Mouse (Mus musculus): ENCODE data around the gene Rpl41.

Rpl41 gene

GRCm38 (mm10) chr10:128548947-128549681 is at the start of gene Rpl41:
Gene Rpl41 (minus strand): TSS chr10:128549305.
- in situ Hi-C loops (cut with MboI; ENCODE audit: unreplicated experiment in 2 of 2) = loop anchor here (5.0 to 10.0 kb wide), 4 partner anchors 126 to 214 kb away; partner anchors contain the start of genes Cs (in 2 of the 2), Coq10a (in 1 of the 2) and Suox (in 1 of the 2)

GRCm38 (mm10) chr10:128598476-128598875 is 49.4 kb upstream of the Rpl41 start:
- in situ Hi-C loops (cut with MboI; ENCODE audit: unreplicated experiment in 2 of 2) = no loop called here

DNA sequence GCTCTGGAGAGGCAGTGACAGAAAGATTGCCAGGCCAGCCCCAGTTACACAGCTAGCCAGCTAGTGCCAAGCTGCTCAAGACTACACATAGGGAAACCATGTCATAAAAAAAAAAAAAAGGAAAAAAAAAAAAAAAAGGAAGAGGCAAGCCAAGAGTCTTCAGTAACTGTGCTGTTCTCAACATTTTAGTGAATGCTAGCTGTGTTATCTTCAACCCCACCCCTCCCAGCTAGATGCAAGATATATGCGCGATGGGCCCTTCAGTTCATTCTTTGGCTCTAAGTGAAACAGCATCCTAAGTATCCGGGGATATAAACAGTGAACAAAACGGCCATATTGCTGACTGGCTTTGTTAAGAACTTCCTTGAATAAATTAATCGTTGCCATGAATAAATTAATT is 43.7 kb upstream of the Rpl41 start:
- in situ Hi-C loops (cut with MboI; ENCODE audit: unreplicated experiment in 2 of 2) = no loop called here

DNA sequence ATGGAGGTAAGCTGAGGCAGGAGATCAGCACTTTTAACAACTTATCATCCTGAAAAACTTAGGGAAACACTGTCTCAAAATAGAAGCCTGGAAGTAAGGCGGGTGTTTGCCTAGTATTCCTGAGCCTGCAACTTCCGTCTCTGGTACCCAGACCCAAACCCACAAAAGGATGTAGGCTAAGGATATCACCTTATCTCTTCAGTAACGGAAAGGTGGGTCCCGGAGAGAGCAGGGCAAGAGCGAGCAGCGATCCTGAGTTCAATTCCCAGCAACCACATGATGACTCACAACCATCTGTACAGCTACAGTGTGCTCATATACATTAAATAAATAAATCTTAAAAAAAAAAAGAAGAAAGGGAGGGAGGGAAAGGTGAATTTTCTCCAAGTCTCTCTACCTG is 42.3 kb upstream of the Rpl41 start:
- in situ Hi-C loops (cut with MboI; ENCODE audit: unreplicated experiment in 2 of 2) = no loop called here

DNA sequence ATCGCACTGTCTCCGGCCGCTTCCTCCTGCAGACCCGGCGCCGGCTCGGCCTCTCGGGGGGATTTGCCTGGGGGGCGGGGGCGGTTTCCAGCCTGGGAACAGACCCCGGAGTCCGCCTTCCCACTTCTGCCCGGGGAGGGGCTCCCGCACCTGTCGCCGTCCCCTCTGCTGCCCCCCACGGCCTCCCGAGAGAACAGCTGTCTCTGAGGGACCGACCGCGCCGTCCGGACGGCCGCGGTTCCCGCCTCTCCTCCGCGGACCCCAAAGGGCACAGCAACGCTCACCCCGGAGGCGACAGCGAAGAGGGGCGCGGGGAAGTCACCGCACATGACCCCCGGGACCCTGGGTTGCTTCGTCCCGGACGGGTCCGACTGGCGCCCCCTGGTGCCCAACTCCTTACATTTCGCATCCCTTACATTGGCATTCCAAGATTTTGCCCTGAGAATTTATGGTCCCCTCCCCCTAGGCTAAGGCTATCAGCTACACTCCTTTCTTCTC is 41.1 kb upstream of the Rpl41 start:
- in situ Hi-C loops (cut with MboI; ENCODE audit: unreplicated experiment in 2 of 2) = no loop called here

DNA sequence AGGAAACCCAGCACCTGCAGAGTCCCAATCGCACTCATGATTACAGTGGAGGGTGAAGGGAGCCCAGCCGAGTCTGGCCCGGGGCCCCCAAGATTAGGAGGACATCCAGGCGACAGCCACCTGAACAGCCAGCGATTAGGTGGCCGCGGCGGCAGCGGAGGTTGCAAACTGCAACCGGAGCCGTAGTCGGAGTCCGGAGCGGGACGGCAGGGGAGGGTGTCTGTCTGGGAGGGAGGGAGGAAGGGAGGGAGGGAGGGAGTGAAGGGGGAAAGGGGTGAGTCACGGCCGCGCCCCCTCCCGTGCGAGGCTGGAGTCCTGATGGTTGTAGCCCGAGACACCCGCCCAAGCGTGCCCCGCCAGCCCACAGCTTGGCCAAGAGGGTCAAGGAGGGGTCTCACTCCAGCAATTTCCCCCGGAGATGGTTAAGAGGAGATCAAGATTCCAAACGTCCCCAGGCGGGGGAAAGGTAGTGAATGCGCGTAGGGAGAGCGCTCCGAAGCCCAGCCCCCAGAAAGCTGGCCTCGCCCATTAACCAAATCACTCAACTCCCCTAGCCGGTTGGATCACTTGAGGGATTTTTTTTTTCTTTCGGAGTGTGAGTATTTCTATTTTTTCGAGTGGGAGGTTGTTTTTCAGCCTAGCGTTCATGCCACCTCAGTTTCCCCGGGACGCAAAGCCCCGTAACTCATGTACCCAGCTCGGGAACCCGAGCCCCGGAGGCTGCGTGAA is 40.5 kb upstream of the Rpl41 start, which contains the start of gene Erbb3:
Erbb3 (minus strand) TSS at position 189 of the 729 bp plus-strand sequence.
- in situ Hi-C loops (cut with MboI; ENCODE audit: unreplicated experiment in 2 of 2) = no loop called here

DNA sequence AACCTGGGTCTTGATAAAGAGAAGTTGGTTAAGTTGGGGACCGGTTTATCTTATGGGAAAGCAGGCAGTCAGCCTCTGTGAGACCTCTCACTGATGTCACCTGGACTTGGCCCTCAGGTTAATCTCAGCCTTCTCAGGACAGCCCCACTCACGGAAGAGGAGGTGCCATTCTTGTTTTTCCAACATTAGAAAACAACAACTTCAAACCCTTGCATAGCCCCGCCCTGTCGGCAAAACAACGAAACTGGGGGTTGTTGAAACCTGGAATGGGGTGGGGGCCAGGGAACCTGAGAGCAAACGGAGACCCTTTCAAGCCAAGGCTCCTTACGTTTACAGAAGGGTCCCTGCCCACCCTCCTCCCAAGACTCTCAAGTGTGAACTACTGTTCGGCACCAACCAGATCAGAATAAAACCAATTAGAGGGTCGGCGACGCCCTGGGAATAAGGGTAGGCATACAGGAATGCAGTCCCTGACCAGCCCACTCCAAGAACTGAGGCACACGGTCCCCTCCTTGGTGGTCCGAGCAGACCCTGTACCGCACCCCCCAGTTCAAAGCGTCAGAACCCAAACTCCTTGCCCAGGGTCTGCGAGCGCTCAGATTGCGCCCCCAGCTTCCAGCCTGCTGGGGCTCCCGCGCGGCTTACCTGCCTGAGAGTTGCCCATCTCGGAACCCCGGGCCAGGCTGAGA is 39.8 kb upstream of the Rpl41 start:
- in situ Hi-C loops (cut with MboI; ENCODE audit: unreplicated experiment in 2 of 2) = no loop called here

- in situ Hi-C loops (cut with MboI; ENCODE audit: unreplicated experiment in 2 of 2) = no loop called here
These were observed 39.0 kb upstream of the Rpl41 start for GRCm38 (mm10) chr10:128588136-128588535.

DNA sequence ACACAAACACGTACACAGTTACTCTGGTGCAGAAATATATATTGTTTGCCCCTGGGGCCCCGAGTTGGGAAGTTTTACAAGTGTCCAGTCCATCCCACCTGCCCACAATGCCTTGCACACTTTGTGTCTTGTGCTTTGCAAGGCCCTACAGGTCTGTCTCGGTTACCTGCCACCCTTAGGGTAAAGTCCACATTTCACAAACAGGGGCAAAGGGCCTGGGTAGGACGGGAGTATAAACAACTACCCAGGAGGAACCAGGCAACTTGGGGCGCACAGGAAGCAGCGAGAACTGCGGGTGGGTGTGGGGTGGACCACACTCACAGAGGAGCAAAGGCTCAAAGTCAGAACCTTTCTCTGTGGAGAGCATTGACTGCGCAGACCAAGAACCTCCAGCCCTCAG is 38.6 kb upstream of the Rpl41 start:
- in situ Hi-C loops (cut with MboI; ENCODE audit: unreplicated experiment in 2 of 2) = no loop called here

GRCm38 (mm10) chr10:128587120-128587519 is 38.0 kb upstream of the Rpl41 start:
- in situ Hi-C loops (cut with MboI; ENCODE audit: unreplicated experiment in 2 of 2) = no loop called here

GRCm38 (mm10) chr10:128586546-128586945 is 37.4 kb upstream of the Rpl41 start:
- in situ Hi-C loops (cut with MboI; ENCODE audit: unreplicated experiment in 2 of 2) = no loop called here

DNA sequence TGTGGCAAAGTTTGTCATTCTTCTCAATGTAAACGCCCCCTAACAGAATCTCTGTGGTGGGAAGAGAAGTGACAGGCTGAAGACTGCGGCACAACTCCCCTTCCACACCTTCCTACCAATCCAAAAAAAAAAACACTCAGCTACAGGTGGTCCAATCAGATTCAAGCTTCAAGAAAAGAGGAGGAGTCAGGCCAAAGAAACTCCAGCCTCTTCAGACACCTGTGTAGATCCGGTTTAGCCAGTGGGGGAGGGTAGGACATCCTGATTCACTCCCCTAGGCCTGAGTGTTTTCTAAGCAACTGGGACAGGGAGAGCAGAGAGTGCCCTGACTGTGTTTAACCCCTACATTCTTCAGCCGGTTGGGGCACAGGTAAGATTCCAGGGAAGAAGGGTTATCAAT is 35.3 kb upstream of the Rpl41 start:
- in situ Hi-C loops (cut with MboI; ENCODE audit: unreplicated experiment in 2 of 2) = no loop called here

DNA sequence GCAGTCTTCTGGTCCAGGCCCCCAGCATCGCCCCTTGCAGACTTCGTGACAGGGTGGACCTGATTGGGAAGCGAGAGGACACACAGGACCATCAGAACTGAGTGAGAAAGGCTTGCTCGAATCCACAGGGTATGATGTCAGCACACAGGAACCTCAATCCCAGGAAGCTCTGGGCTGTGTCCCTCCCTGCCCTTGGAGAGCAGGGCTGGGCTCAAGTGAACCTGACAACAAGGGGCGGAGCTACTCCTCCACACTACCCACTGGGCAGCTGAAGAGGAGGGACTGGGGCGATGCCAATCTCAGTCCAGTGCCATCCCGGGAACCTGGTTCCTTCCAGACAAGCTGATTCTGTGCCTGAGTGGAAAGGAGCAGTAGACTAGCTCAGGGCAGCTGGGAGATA is 34.5 kb upstream of the Rpl41 start:
- in situ Hi-C loops (cut with MboI; ENCODE audit: unreplicated experiment in 2 of 2) = no loop called here

GRCm38 (mm10) chr10:128579731-128580130 is 30.6 kb upstream of the Rpl41 start:
- in situ Hi-C loops (cut with MboI; ENCODE audit: unreplicated experiment in 2 of 2) = no loop called here

GRCm38 (mm10) chr10:128579298-128579697 is 30.2 kb upstream of the Rpl41 start:
- in situ Hi-C loops (cut with MboI; ENCODE audit: unreplicated experiment in 2 of 2) = no loop called here

DNA sequence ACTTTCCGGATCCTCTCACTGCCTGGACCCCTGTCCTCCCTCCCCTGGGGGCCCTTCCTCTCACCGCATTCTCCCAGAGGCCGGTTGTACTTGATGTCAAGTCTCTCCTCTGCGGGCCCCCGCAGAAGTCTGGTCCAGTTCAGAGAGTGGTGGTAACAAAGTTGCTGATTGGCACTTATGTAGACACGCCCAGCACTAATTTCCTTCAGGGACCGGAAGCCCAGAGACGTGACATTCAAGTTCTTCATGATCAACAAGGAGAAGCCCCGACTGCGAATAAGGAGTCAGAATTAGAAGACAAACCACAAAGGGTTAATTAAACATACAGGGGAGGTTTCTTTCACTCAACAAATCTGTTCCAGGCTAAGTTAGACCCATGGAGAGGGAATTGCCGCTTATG is 29.2 kb upstream of the Rpl41 start:
- in situ Hi-C loops (cut with MboI; ENCODE audit: unreplicated experiment in 2 of 2) = no loop called here

DNA sequence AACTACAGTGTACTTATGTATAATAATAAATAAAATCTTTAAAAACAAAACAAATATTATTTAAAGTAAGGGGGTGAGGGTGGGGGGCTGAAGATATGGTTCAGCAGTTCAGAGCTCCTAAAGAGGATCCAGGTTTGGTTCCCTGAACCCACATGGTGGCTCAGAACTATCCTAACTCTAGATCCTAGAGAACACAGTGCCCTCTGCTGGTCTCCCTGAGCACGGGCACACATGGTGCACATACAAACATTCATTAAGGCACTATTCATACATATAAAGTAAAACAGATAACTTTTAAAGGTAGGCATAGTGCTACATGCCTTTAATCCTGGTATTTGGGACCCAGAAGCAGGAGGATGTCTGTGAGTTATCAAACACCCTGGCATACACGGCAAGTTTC is 26.0 kb upstream of the Rpl41 start:
- in situ Hi-C loops (cut with MboI; ENCODE audit: unreplicated experiment in 2 of 2) = no loop called here

- in situ Hi-C loops (cut with MboI; ENCODE audit: unreplicated experiment in 2 of 2) = no loop called here
These were observed 16.9 kb upstream of the Rpl41 start, which contains the start of gene Pa2g4 for GRCm38 (mm10) chr10:128565788-128566531. Gene Pa2g4 (minus strand): TSS chr10:128565987.

- in situ Hi-C loops (cut with MboI; ENCODE audit: unreplicated experiment in 2 of 2) = no loop called here
These were observed 16.2 kb upstream of the Rpl41 start for GRCm38 (mm10) chr10:128565206-128565787.

- in situ Hi-C loops (cut with MboI; ENCODE audit: unreplicated experiment in 2 of 2) = loop anchor here (5.0 kb wide), 2 partner anchors 39 to 44 kb away; no protein-coding TSS in a partner anchor
These were observed 14.4 kb upstream of the Rpl41 start for GRCm38 (mm10) chr10:128563544-128563943.

All from v-Abl transformed pro-B cells (cell line).